Mouse (Mus musculus): Measurements from ENCODE around the gene Rhox3h. TPM values are rescaled to one million over a fixed set of nuclear protein-coding genes. Genes with fewer than 3 reads are reported as not detected.
"Not testable (repeated sequence)": the region's sequence is repeated elsewhere in the genome, so short reads cannot be mapped to it uniquely, and the experiment has no call there.

The Rhox3h gene
- total and polyA plus RNA-seq, 3 experiments = not detected

- in situ Hi-C loops (cut with MboI; ENCODE audit: low pct_ligation_motif_present, low pct_unique_long_range_greater_than_20kb, low sequenced_read_pairs); H3K36me3 ChIP-seq (replicated peaks in 1 of 2; ENCODE audit: control insufficient read depth in 1 of 2, insufficient read depth in 1 of 2, low read length in 1 of 2); dilution Hi-C loops (cut with MboI; ENCODE audit: extremely low pct_ligation_motif_present, extremely low pct_unique_long_range_greater_than_20kb, low sequenced_read_pairs); H3K4me1 ChIP-seq (ENCODE audit: control insufficient read depth in 1 of 2, insufficient read depth in 2 of 2); DNase-seq (ENCODE audit: extremely low read depth); H3K4me2 ChIP-seq (ENCODE audit: insufficient read depth, low read depth, poor library complexity, severe bottlenecking); H3K27ac ChIP-seq (ENCODE audit: insufficient read depth, low read depth); H3K79me2 ChIP-seq (replicated peaks; ENCODE audit: control insufficient read depth, extremely low read depth, insufficient read depth, poor library complexity, severe bottlenecking); H3K27me3 ChIP-seq (replicated peaks); H3K9me3 ChIP-seq (replicated peaks; ENCODE audit: low read length); H3K4me3 ChIP-seq (replicated peaks in 1 of 3; ENCODE audit: low read depth in 2 of 3, low read length in 2 of 3, poor library complexity in 1 of 3); H3K9ac ChIP-seq (ENCODE audit: insufficient read depth, low read depth): not testable (repeated sequence)
Observed at GRCm38 (mm10) chrX:37628512-37628911, 40.1 kb downstream of the Rhox3h start, which contains the start of gene Rhox3g. Gene Rhox3g, minus strand, starts transcription at chrX:37628612.

Other genes starting within 250 kb of the Rhox3h start
Only the 20 nearest of the 22 such genes appear.
- gene Rhox2c, start 215.1 kb downstream of the Rhox3h start, total RNA-seq (2012; rRNA removed) = not detected in 2 replicates
- gene Rhox2c, start 215.1 kb downstream of the Rhox3h start, total RNA-seq (2014; rRNA removed) = not detected in 2 replicates
- not detected in 2 replicates for gene Rhox2c, start 215.1 kb downstream of the Rhox3h start, polyA plus RNA-seq (2012; ENCODE audit: insufficient read length, low read depth)
- gene Rhox3c, start 210.2 kb downstream of the Rhox3h start, total RNA-seq (2012; rRNA removed) = not detected in 2 replicates
- gene Rhox3c, start 210.2 kb downstream of the Rhox3h start, total RNA-seq (2014; rRNA removed) = not detected in 2 replicates
- not detected in 2 replicates for gene Rhox3c, start 210.2 kb downstream of the Rhox3h start, polyA plus RNA-seq (2012; ENCODE audit: insufficient read length, low read depth)
- not detected in 2 replicates for gene Rhox4c, start 188.4 kb downstream of the Rhox3h start, total RNA-seq (2012; rRNA removed)
- gene Rhox4c, start 188.4 kb downstream of the Rhox3h start, total RNA-seq (2014; rRNA removed) = not detected in 2 replicates
- not detected in 2 replicates for gene Rhox4c, start 188.4 kb downstream of the Rhox3h start, polyA plus RNA-seq (2012; ENCODE audit: insufficient read length, low read depth)
- gene Rhox2d, start 175.3 kb downstream of the Rhox3h start, total RNA-seq (2012; rRNA removed) = not detected in 2 replicates
- not detected in 2 replicates for gene Rhox2d, start 175.3 kb downstream of the Rhox3h start, total RNA-seq (2014; rRNA removed)
- gene Rhox2d, start 175.3 kb downstream of the Rhox3h start, polyA plus RNA-seq (2012; ENCODE audit: insufficient read length, low read depth) = not detected in 2 replicates
- not detected in 2 replicates for gene Rhox4d, start 154.4 kb downstream of the Rhox3h start, total RNA-seq (2012; rRNA removed)
- gene Rhox4d, start 154.4 kb downstream of the Rhox3h start, total RNA-seq (2014; rRNA removed) = not detected in 2 replicates
- 0.33 TPM in 1 of 2 replicates, not detected in the other for gene Rhox4d, start 154.4 kb downstream of the Rhox3h start, polyA plus RNA-seq (2012; ENCODE audit: insufficient read length, low read depth)
- not detected in 2 replicates for gene Rhox2e, start 138.3 kb downstream of the Rhox3h start, total RNA-seq (2012; rRNA removed)
- not detected in 2 replicates for gene Rhox2e, start 138.3 kb downstream of the Rhox3h start, total RNA-seq (2014; rRNA removed)
- not detected in 2 replicates for gene Rhox2e, start 138.3 kb downstream of the Rhox3h start, polyA plus RNA-seq (2012; ENCODE audit: insufficient read length, low read depth)
- not detected in 2 replicates for gene Rhox3e, start 126.7 kb downstream of the Rhox3h start, total RNA-seq (2012; rRNA removed)
- not detected in 2 replicates for gene Rhox3e, start 126.7 kb downstream of the Rhox3h start, total RNA-seq (2014; rRNA removed)
- gene Rhox3e, start 126.7 kb downstream of the Rhox3h start, polyA plus RNA-seq (2012; ENCODE audit: insufficient read length, low read depth) = not detected in 2 replicates
- gene Rhox4e, start 111.4 kb downstream of the Rhox3h start, total RNA-seq (2012; rRNA removed) = not detected in 2 replicates
- not detected in 2 replicates for gene Rhox4e, start 111.4 kb downstream of the Rhox3h start, total RNA-seq (2014; rRNA removed)
- gene Rhox4e, start 111.4 kb downstream of the Rhox3h start, polyA plus RNA-seq (2012; ENCODE audit: insufficient read length, low read depth) = not detected in 2 replicates
- not detected in 2 replicates for gene Rhox2f, start 97.4 kb downstream of the Rhox3h start, total RNA-seq (2012; rRNA removed)
- not detected in 2 replicates for gene Rhox2f, start 97.4 kb downstream of the Rhox3h start, total RNA-seq (2014; rRNA removed)
- gene Rhox2f, start 97.4 kb downstream of the Rhox3h start, polyA plus RNA-seq (2012; ENCODE audit: insufficient read length, low read depth) = not detected in 2 replicates
- gene Rhox3f, start 87.8 kb downstream of the Rhox3h start, total RNA-seq (2012; rRNA removed) = not detected in 2 replicates
- not detected in 2 replicates for gene Rhox3f, start 87.8 kb downstream of the Rhox3h start, total RNA-seq (2014; rRNA removed)
- gene Rhox3f, start 87.8 kb downstream of the Rhox3h start, polyA plus RNA-seq (2012; ENCODE audit: insufficient read length, low read depth) = not detected in 2 replicates
- gene Rhox4f, start 61.1 kb downstream of the Rhox3h start, total RNA-seq (2012; rRNA removed) = not detected in 2 replicates
- gene Rhox4f, start 61.1 kb downstream of the Rhox3h start, total RNA-seq (2014; rRNA removed) = not detected in 2 replicates
- not detected in 2 replicates for gene Rhox4f, start 61.1 kb downstream of the Rhox3h start, polyA plus RNA-seq (2012; ENCODE audit: insufficient read length, low read depth)
- gene Rhox3g, start 40.2 kb downstream of the Rhox3h start, total RNA-seq (2012; rRNA removed) = not detected in 2 replicates
- not detected in 2 replicates for gene Rhox3g, start 40.2 kb downstream of the Rhox3h start, total RNA-seq (2014; rRNA removed)
- not detected in 2 replicates for gene Rhox3g, start 40.2 kb downstream of the Rhox3h start, polyA plus RNA-seq (2012; ENCODE audit: insufficient read length, low read depth)
- gene Rhox2g, start 25.3 kb downstream of the Rhox3h start, total RNA-seq (2012; rRNA removed) = not detected in 2 replicates
- not detected in 2 replicates for gene Rhox2g, start 25.3 kb downstream of the Rhox3h start, total RNA-seq (2014; rRNA removed)
- 0.56 and 0.84 TPM in 2 replicates for gene Rhox2g, start 25.3 kb downstream of the Rhox3h start, polyA plus RNA-seq (2012; ENCODE audit: insufficient read length, low read depth)
- gene Rhox4g, start 17.4 kb downstream of the Rhox3h start, total RNA-seq (2012; rRNA removed) = 0.13 TPM in 1 of 2 replicates, not detected in the other
- not detected in 2 replicates for gene Rhox4g, start 17.4 kb downstream of the Rhox3h start, total RNA-seq (2014; rRNA removed)
- not detected in 2 replicates for gene Rhox4g, start 17.4 kb downstream of the Rhox3h start, polyA plus RNA-seq (2012; ENCODE audit: insufficient read length, low read depth)
- 1.4 and 2.1 TPM in 2 replicates for gene Rhox2h, start 4.5 kb upstream of the Rhox3h start, total RNA-seq (2012; rRNA removed)
- 0.90 and 0.95 TPM in 2 replicates for gene Rhox2h, start 4.5 kb upstream of the Rhox3h start, total RNA-seq (2014; rRNA removed)
- gene Rhox2h, start 4.5 kb upstream of the Rhox3h start, polyA plus RNA-seq (2012; ENCODE audit: insufficient read length, low read depth) = 0.87 and 1.5 TPM in 2 replicates
- 771 and 814 TPM in 2 replicates for gene Rhox5, start 136.1 kb upstream of the Rhox3h start, total RNA-seq (2012; rRNA removed)
- 67.3 and 73.6 TPM in 2 replicates for gene Rhox5, start 136.1 kb upstream of the Rhox3h start, total RNA-seq (2014; rRNA removed)
- gene Rhox5, start 136.1 kb upstream of the Rhox3h start, polyA plus RNA-seq (2012; ENCODE audit: insufficient read length, low read depth) = 164 and 235 TPM in 2 replicates
- gene Rhox6, start 158.1 kb upstream of the Rhox3h start, total RNA-seq (2012; rRNA removed) = not detected in 2 replicates
- gene Rhox6, start 158.1 kb upstream of the Rhox3h start, total RNA-seq (2014; rRNA removed) = not detected in 2 replicates
- gene Rhox6, start 158.1 kb upstream of the Rhox3h start, polyA plus RNA-seq (2012; ENCODE audit: insufficient read length, low read depth) = not detected in 2 replicates
- gene Rhox7a, start 162.9 kb upstream of the Rhox3h start, total RNA-seq (2012; rRNA removed) = not detected in 2 replicates
- gene Rhox7a, start 162.9 kb upstream of the Rhox3h start, total RNA-seq (2014; rRNA removed) = not detected in 2 replicates
- gene Rhox7a, start 162.9 kb upstream of the Rhox3h start, polyA plus RNA-seq (2012; ENCODE audit: insufficient read length, low read depth) = not detected in 2 replicates
- gene Rhox8, start 210.2 kb upstream of the Rhox3h start, total RNA-seq (2012; rRNA removed) = not detected in 2 replicates
- not detected in 2 replicates for gene Rhox8, start 210.2 kb upstream of the Rhox3h start, total RNA-seq (2014; rRNA removed)
- 0.31 TPM in 1 of 2 replicates, not detected in the other for gene Rhox8, start 210.2 kb upstream of the Rhox3h start, polyA plus RNA-seq (2012; ENCODE audit: insufficient read length, low read depth)
- gene Rhox7b, start 228.5 kb upstream of the Rhox3h start, total RNA-seq (2012; rRNA removed) = not detected in 2 replicates
- gene Rhox7b, start 228.5 kb upstream of the Rhox3h start, total RNA-seq (2014; rRNA removed) = not detected in 2 replicates
- not detected in 2 replicates for gene Rhox7b, start 228.5 kb upstream of the Rhox3h start, polyA plus RNA-seq (2012; ENCODE audit: insufficient read length, low read depth)

All from CH12.LX (cell line).